Mouse (Mus musculus) forelimb bud, embryonic 11.5 days (tissue): ENCODE measurements around the gene Plekhg1.

Experiments used
- DNase-seq: peaks from one replicate; pipeline ENCODE4 v3.0.0-alpha.2; 2012; ENCODE audit warnings: low read depth, low spot score

Gene Plekhg1

GRCm38 (mm10) chr10:3881179-3881578 is 141.0 kb downstream of the Plekhg1 start:
- DNase-seq, result no peak

GRCm38 (mm10) chr10:3888510-3888909 is 148.3 kb downstream of the Plekhg1 start:
- no peak for DNase-seq

- DNase-seq, result peak; percentile 53
Observed at GRCm38 (mm10) chr10:3891381-3892263, 151.5 kb downstream of the Plekhg1 start.

- DNase-seq, result no peak
Observed at GRCm38 (mm10) chr10:3892368-3892767, 152.2 kb downstream of the Plekhg1 start.

DNA sequence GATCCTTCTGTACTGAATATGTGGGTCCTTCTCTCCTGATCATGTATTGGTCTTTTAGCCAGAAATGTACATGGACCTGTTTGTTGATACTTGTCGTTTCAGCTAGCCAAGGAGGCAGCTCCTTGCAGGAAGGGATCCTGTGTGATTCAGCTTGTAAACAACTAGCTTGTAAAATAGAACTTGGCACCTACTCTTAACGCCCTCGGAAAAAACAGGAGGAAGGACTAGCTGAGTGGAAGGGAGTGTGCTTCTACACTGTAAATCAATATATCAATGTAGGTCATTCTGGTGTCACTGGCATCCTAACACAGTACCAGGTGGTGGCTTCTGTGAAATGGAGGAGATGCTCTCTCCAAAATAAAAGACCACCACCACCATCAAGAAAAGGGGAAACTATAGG is 157.9 kb downstream of the Plekhg1 start:
- DNase-seq, result no peak

GRCm38 (mm10) chr10:3900416-3900956 is 160.3 kb downstream of the Plekhg1 start:
- no peak for DNase-seq

DNA sequence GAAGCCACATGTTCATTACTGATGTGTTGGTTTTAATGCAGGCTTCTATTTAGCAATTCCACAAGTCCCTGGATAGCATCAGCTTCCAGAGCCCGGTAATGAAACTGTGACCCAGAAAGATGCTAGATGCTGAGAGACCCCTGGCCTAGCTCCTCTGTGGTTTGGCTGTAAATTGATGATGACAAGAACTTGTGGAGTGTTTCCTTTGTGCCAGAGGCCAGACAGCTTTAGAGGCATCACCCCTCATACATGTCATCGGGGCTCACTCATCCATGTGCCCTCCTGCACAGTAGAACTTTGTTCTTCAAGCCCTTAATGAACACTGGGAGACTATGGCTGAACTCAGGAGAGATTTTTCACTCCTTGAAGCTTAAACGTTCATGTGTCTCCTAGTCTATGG is 165.6 kb downstream of the Plekhg1 start:
- DNase-seq, result no peak

GRCm38 (mm10) chr10:3914104-3914503 is 173.9 kb downstream of the Plekhg1 start:
- DNase-seq, result no peak

DNA sequence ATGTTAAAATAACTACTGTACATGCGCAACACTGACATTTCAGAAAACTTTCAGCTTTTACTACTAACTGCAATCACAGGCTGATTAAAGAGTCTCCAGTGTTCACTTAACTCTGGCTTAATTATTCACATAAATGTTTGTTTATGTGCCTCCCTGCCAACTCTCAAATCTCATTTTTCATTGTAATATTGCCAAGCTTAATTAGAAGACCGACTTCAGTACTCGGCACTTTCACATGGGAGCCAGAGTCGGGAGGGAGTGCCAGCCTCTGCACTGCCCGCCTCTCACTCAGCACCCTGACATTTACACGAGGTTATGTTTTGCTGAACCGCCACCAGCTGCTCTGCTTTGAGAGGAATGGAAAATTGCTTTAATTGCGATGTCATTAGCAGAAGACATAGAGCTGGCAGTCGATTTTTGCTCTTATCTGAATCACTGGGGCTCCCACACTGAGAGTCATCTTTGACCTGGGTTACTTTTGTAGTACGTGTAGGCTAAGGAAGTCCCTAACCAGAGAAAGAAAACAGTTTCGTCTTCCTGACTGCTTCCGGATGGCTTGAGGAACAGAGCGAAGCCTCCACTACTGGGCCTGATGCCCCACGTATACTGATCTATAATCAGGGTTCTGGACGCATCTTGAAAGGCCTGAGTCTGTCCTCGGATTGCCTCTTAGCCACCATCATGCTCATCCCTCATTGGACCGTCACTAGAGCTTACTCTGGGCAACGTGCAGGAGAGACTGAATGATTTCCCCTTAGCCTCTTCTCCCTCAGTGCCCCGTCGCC is 180.4 kb downstream of the Plekhg1 start:
- DNase-seq, result no peak

DNA sequence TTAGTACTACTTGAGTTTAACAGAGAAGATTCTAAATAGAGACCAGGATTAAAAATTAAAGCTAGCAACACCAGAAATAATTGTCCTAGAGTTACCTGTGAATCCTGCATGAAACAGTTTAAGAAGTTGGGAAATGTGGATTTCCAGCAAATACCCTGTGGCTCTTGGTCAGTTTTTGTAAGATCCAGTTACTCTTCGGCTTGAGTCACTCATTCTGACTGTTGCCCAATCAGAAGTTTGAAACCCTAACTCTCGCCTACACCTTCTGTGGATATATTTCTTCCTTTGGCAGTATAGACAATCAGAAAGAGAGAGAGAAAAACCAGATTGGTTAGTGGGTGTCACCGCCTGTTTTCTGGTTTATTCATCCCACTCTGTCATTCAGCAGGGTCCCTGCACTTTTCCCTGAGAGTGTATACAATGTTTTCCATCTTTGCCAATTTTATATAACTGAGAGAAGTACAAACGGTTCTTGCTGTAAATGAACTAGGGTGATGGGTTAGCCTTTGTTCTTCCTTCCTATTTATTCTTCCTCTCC is 187.9 kb downstream of the Plekhg1 start:
- DNase-seq, result no peak

GRCm38 (mm10) chr10:3931831-3932230 is 191.7 kb downstream of the Plekhg1 start:
- no peak for DNase-seq

- DNase-seq, result peak; percentile 28
Observed at GRCm38 (mm10) chr10:3933311-3933940, 193.3 kb downstream of the Plekhg1 start.

GRCm38 (mm10) chr10:3936864-3937263 is 196.7 kb downstream of the Plekhg1 start:
- DNase-seq, result no peak

DNA sequence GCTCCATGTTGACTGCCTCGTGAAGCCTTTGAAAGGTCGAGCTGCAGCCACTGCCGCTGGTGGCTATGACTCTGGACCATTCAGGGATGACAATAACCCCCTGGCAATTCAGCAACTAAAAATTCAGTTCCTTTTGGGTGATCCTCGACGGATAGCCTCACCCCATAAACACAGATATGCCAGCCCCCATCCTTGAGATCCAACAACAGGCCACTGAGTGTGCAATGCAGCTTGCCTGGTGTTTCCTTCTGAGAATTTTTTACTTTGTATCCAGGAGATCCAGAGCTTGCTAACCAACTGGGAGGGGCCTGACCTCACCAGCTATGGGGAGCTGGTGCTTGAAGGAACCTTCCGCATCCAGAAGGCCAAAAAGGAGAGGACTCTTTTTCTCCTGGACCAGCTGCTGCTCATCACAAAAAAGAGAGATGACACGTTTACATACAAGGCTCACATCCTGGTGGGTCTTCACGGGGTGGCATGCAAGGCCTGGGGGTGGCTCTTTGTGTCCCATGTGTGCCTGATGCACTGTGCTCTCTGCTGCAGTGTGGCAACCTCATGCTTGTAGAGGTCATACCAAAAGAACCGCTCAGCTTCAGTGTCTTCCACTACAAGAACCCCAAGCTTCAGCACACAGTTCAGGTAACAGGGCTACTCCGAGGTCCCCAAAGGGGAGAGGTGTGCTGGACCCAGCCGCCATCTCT is 199.9 kb downstream of the Plekhg1 start:
- no peak for DNase-seq

DNA sequence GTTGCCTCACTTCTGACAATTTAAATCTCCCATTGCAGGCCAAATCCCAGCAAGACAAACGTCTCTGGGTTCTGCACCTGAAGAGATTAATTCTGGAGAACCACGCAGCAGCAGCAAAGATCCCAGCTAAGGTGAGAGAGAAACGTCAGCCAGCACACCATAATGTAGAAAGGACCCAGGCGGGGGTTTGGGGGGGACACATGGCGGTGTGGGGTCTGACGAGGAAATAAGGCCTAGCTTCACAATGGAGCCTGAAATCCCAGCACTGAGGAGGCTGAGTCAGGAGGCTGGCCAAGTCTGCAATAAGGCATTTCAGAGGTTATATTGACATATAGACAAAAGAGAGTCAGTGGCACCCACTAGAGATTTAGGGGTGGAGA is 200.4 kb downstream of the Plekhg1 start:
- no peak for DNase-seq

DNA sequence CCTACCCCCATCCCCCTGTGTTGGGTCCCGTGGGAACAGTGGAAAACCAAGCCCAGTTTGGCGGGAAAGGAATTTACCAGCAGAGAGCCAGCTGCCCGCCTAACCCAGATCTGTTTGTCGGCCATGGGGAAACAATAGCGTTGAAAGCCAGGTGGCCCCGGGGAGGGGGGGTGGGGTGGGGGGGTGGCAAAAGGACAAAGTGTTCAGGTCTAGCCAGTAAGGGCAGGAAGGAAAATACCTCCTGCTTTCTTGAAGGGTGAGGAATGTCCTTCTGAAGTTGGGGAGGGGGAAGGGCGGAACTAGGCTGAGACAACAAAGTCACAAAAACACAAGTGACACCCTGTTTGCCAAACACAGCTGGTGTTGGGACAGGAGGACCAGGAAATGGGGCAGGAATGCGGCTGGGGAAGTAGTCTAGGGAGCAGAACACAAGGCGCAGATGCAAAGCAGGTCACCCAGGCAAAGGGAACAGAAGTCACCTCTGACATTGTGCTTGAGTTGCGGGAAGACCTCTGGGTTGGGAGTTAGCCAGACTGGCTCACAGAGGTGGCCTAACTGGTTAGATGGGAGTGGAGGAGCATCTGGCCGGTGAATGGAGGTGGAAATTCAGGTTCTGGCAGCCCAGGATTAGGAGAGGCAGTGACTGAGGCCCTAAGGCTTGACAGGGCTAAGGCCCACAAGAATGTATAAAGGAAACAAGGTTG is 201.0 kb downstream of the Plekhg1 start:
- peak; percentile 67 for DNase-seq

DNA sequence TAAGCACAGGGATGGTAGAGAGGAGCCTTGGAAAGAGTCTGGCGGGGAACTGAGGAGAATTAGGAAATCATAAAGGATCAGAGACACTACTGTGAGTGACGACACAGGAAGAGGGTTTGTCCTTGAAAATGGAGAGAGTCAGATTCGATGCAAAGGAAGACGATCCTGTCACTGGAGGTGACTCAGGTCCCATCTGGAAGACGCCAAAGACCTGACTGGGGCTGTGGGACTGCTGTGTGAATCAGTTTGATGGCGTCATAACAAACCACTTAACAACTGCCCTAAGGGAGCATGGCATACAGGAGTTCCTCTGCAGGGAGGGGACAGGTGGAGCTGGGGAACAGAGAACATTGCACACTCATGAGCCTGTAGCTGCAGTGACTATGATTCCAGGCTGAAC is 202.1 kb downstream of the Plekhg1 start:
- no peak for DNase-seq

DNA sequence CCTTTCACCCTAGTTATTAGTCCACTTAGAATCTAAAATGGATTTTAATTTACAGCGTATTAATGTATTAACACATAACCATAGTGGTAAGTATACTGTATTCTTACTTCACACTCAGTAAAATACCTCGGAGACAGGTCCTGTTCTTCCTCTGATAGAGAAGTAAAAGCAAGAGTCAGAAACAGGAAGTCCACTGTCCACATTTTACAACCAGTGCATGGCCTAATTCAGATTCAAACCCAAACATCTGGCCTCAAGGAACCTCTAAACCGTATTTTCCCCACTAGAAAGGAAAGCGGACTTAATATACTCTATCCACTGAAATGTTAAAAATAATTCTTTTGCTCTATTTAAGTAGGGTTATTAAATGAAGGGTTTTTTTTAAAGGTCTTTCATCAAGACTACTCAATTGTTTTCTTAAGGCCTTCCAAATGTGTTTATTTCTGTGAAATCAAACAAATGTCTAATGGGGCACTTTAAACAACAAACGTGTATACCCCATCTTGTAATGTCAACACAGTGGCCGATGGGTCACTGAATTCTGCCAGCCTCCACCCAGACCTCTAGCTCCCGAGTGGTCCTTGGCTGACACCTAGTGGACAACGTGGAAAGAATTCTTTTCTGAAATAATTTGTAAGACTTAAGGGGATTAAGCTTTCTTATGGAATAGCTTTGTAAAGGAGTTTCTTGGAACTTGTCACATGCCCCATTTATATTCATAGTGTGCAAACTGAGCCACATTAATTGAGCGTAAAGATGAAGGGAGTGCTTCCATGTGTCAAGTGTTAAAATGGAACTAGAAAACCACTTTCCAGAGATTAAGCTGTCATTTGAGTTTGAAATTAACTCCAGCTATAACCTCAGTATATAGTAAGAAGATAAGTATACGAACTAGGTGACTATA is 203.6 kb downstream of the Plekhg1 start:
- peak; percentile 77 for DNase-seq

DNA sequence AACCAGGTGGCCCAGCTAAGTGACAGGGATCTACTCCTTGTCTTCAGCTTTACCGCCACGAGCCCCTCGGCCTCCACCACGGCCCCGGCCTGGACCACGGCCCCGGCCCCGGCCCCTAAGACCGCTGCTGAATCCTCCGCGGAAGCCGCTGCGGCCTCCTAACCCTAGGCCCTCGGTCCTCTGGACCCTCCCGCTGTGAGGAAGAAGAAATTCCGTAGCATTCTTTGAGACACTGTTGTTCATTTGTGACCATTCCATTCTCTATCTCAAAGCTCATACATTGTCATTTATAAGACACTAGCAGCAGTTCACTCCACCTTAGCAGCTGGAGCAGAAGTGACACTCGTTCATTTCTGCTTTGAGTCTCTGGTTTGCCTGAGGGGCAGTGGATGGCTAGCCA is 206.7 kb downstream of the Plekhg1 start:
- DNase-seq, result no peak
